Mouse (Mus musculus): ENCODE data around the gene 4930579F01Rik.
A peak's percentile ranks its signal among the peaks of the same experiment; 100 is the strongest.
"Not testable (repeated sequence)": the region's sequence is repeated elsewhere in the genome, so short reads cannot be mapped to it uniquely, and the experiment has no call there.

Gene 4930579F01Rik

GRCm38 (mm10) chr3:138144642-138145171 lies 48.9 kb downstream of the 4930579F01Rik start, which contains the start of gene Mttp:
Gene Mttp, minus strand, starts transcription at chr3:138144968.
- peak; percentile 79 for DNase-seq (ENCODE audit: low read depth, low spot score)

GRCm38 (mm10) chr3:138144060-138144641 lies 49.5 kb downstream of the 4930579F01Rik start:
- DNase-seq (ENCODE audit: low read depth, low spot score), result no peak

GRCm38 (mm10) chr3:138143315-138144059 lies 50.1 kb downstream of the 4930579F01Rik start, which contains the start of gene Trmt10a:
Gene Trmt10a, plus strand, starts transcription at chr3:138143448.
- DNase-seq (ENCODE audit: low read depth, low spot score), result peak; percentile 99

- peak; percentile 18 for DNase-seq (ENCODE audit: low read depth, low spot score)
Observed at GRCm38 (mm10) chr3:138142733-138143314, 50.8 kb downstream of the 4930579F01Rik start.

- DNase-seq (ENCODE audit: low read depth, low spot score), result peak; percentile 85
Observed at GRCm38 (mm10) chr3:138142052-138142732, 51.4 kb downstream of the 4930579F01Rik start.

GRCm38 (mm10) chr3:138139663-138140062 lies 54.0 kb downstream of the 4930579F01Rik start:
- no peak for DNase-seq (ENCODE audit: low read depth, low spot score)

- DNase-seq (ENCODE audit: low read depth, low spot score), result not testable (repeated sequence)
Observed at GRCm38 (mm10) chr3:138138146-138138545, 55.5 kb downstream of the 4930579F01Rik start.

- DNase-seq (ENCODE audit: low read depth, low spot score), result no peak
Observed at GRCm38 (mm10) chr3:138134528-138134927, 59.1 kb downstream of the 4930579F01Rik start.

GRCm38 (mm10) chr3:138133916-138134315 lies 59.7 kb downstream of the 4930579F01Rik start:
- no peak for DNase-seq (ENCODE audit: low read depth, low spot score)

GRCm38 (mm10) chr3:138133463-138133862 lies 60.2 kb downstream of the 4930579F01Rik start:
- DNase-seq (ENCODE audit: low read depth, low spot score), result no peak

- DNase-seq (ENCODE audit: low read depth, low spot score), result no peak
Observed at GRCm38 (mm10) chr3:138131168-138131567, 62.5 kb downstream of the 4930579F01Rik start.

- no peak for DNase-seq (ENCODE audit: low read depth, low spot score)
Observed at GRCm38 (mm10) chr3:138130692-138131091, 62.9 kb downstream of the 4930579F01Rik start.

- no peak for DNase-seq (ENCODE audit: low read depth, low spot score)
Observed at GRCm38 (mm10) chr3:138129110-138129509, 64.5 kb downstream of the 4930579F01Rik start.

GRCm38 (mm10) chr3:138123842-138124241 lies 69.8 kb downstream of the 4930579F01Rik start:
- DNase-seq (ENCODE audit: low read depth, low spot score), result peak; percentile 51

GRCm38 (mm10) chr3:138121461-138121860 lies 72.2 kb downstream of the 4930579F01Rik start:
- no peak for DNase-seq (ENCODE audit: low read depth, low spot score)

- peak; percentile 57 for DNase-seq (ENCODE audit: low read depth, low spot score)
Observed at GRCm38 (mm10) chr3:138119444-138120105, 74.0 kb downstream of the 4930579F01Rik start.

GRCm38 (mm10) chr3:138118831-138119230 lies 74.8 kb downstream of the 4930579F01Rik start:
- DNase-seq (ENCODE audit: low read depth, low spot score), result peak; percentile 41

GRCm38 (mm10) chr3:138118392-138118791 lies 75.2 kb downstream of the 4930579F01Rik start:
- DNase-seq (ENCODE audit: low read depth, low spot score), result no peak

- DNase-seq (ENCODE audit: low read depth, low spot score), result peak; percentile 34
Observed at GRCm38 (mm10) chr3:138116871-138117270, 76.8 kb downstream of the 4930579F01Rik start.

- no peak for DNase-seq (ENCODE audit: low read depth, low spot score)
Observed at GRCm38 (mm10) chr3:138114106-138114505, 79.5 kb downstream of the 4930579F01Rik start.

All from skeletal muscle tissue, adult 2 months (tissue).